Mouse (Mus musculus): Measurements from ENCODE around the gene Bloc1s4.

GRCm38 (mm10) chr5:36777186-36777585 is 28.7 kb upstream of the Bloc1s4 start:
- TF ChIP-seq POLR2A (IDR thresholded peaks at IDR 0.05; ENCODE audit: control insufficient read depth, extremely low read depth, insufficient read depth, low read length, poor library complexity) (no peak), CTCF (IDR thresholded peaks at IDR 0.05; ENCODE audit: borderline replicate concordance, control insufficient read depth, extremely low read depth, insufficient read depth, low read length, poor library complexity) (no peak)
